Mouse (Mus musculus): ENCODE results near the gene Rsph10b.
"Not testable (repeated sequence)": the region's sequence is repeated elsewhere in the genome, so short reads cannot be mapped to it uniquely, and the experiment has no call there.

Rsph10b gene

GRCm38 (mm10) chr5:143993260-143993659 is 60.4 kb downstream of the Rsph10b start:
- in situ Hi-C loops (cut with MseI, MboI), result no loop called here

- in situ Hi-C loops (cut with MseI, MboI), result no loop called here
Observed at GRCm38 (mm10) chr5:143993849-143994248, 61.0 kb downstream of the Rsph10b start.

- in situ Hi-C loops (cut with MseI, MboI), result no loop called here
Observed at GRCm38 (mm10) chr5:143994632-143995365, 62.0 kb downstream of the Rsph10b start.

GRCm38 (mm10) chr5:143999409-143999808 is 66.6 kb downstream of the Rsph10b start:
- in situ Hi-C loops (cut with MseI, MboI), result no loop called here

- in situ Hi-C loops (cut with MseI, MboI), result no loop called here
Observed at GRCm38 (mm10) chr5:144002461-144003192, 69.8 kb downstream of the Rsph10b start.

GRCm38 (mm10) chr5:144013366-144014134 is 80.7 kb downstream of the Rsph10b start:
- in situ Hi-C loops (cut with MseI, MboI), result not testable (repeated sequence)

GRCm38 (mm10) chr5:144014551-144015311 is 81.9 kb downstream of the Rsph10b start, which contains the start of gene Ccz1:
Gene Ccz1 (minus strand): TSS chr5:144014877.
- in situ Hi-C loops (cut with MseI, MboI), result no loop called here

- in situ Hi-C loops (cut with MseI, MboI), result no loop called here
Observed at GRCm38 (mm10) chr5:144015312-144015650, 82.4 kb downstream of the Rsph10b start.

GRCm38 (mm10) chr5:144015845-144016244 is 83.0 kb downstream of the Rsph10b start:
- in situ Hi-C loops (cut with MseI, MboI), result no loop called here

- in situ Hi-C loops (cut with MseI, MboI), result loop anchor here in 1 of 2 experiments (25.0 kb wide), 1 partner anchor 136 kb away; no protein-coding TSS in a partner anchor
Observed at GRCm38 (mm10) chr5:144026620-144027263, 93.9 kb downstream of the Rsph10b start, which contains the start of gene Ocm. Gene Ocm (minus strand): TSS chr5:144026670.

- in situ Hi-C loops (cut with MseI, MboI), result loop anchor here in 1 of 2 experiments (25.0 kb wide), 1 partner anchor 130 kb away; no protein-coding TSS in a partner anchor
Observed at GRCm38 (mm10) chr5:144032491-144032890, 99.7 kb downstream of the Rsph10b start.

GRCm38 (mm10) chr5:144034567-144034966 is 101.7 kb downstream of the Rsph10b start:
- in situ Hi-C loops (cut with MseI, MboI), result loop anchor here in 1 of 2 experiments (25.0 kb wide), 1 partner anchor 128 kb away; no protein-coding TSS in a partner anchor

Measured in mouse trophoblast stem cell (cell line).